Mouse (Mus musculus): ENCODE results near the gene Megf8. TPM values are rescaled to one million over a fixed set of nuclear protein-coding genes. Genes with fewer than 3 reads are reported as not detected.
"Not testable (repeated sequence)": the region's sequence is repeated elsewhere in the genome, so short reads cannot be mapped to it uniquely, and the experiment has no call there.

Megf8 gene
- total RNA-seq, 2 experiments from 2014 or later = 2.5 to 3.5 TPM

- no peak for ATAC-seq (replicated peaks; ENCODE audit: poor library complexity)
These were observed 79.7 kb downstream of the Megf8 start for GRCm38 (mm10) chr7:25396621-25397020.

DNA sequence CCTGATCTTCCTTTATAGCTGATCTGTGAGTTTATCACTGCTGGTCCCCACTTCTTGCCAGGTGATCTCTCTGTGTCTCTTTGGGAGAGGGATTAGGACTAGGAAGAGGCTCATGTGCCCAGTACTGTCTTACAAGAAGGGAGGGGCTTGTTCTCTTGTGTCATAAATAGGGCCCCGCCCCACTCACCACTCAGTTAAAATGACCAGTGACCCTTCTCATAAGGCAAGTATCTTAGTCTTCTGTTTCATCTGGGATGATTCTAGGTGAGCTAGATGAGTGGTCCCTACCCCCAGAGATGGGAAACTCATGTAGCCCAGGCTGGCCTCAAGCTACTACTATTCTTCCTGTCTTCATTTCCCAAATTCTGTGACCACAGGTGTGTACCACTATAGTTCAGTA lies 81.6 kb downstream of the Megf8 start, which contains the start of gene Lipe:
Lipe (minus strand) TSS at position 101 of the 400 bp plus-strand sequence.
- ATAC-seq (replicated peaks; ENCODE audit: poor library complexity) = no peak

DNA sequence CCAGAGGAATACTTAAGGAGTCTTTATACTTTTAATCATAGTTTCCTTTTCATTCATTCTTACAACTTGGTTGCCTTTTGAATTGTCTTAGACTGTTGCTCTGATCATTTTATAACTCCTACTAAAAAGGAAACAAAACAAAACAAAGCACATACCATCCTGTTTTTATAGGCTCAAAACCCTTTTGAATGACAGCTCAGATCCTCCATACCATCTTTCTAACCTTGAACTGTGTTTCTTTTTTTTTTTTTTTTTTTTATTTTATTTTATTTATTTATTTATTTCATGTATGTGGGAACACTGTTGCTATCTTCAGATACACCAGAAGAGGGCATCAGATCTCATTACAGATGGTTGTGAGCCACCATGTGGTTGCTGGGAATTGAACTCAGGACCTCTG lies 82.1 kb downstream of the Megf8 start:
- ATAC-seq (replicated peaks; ENCODE audit: poor library complexity) = not testable (repeated sequence)

GRCm38 (mm10) chr7:25401551-25401950 lies 84.6 kb downstream of the Megf8 start:
- ATAC-seq (replicated peaks; ENCODE audit: poor library complexity) = no peak

GRCm38 (mm10) chr7:25401986-25402385 lies 85.0 kb downstream of the Megf8 start:
- ATAC-seq (replicated peaks; ENCODE audit: poor library complexity) = no peak

- peak; percentile 96 for ATAC-seq (replicated peaks; ENCODE audit: poor library complexity)
These were observed 85.7 kb downstream of the Megf8 start for GRCm38 (mm10) chr7:25402671-25403101.

DNA sequence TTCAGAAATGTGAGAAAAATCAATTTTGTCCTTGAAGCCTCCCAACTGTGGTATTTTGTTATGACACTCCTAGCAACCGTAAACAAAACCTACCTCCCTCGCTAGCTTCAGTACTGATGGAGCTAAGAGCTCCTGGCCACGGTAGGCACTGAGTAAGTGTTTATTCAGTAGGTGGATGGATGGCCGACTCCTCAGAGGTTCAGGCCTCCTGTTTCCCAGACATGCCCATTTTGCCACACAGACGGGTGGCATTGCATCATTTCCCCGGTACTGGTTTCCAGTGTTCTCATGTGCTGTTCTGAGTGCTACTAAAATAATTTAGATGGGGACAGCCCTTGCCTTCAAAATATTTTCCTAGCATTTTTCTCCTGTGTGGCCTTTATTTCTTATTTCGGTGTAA lies 89.5 kb downstream of the Megf8 start:
- ATAC-seq (replicated peaks; ENCODE audit: poor library complexity) = 0 out of 2 replicates have a peak, but pooled peaks have one; percentile 16

GRCm38 (mm10) chr7:25409114-25409760 lies 92.3 kb downstream of the Megf8 start:
- peak; percentile 87 for ATAC-seq (replicated peaks; ENCODE audit: poor library complexity)

- no peak for ATAC-seq (replicated peaks; ENCODE audit: poor library complexity)
These were observed 94.1 kb downstream of the Megf8 start for GRCm38 (mm10) chr7:25410969-25411615.

GRCm38 (mm10) chr7:25411861-25412260 lies 94.9 kb downstream of the Megf8 start:
- ATAC-seq (replicated peaks; ENCODE audit: poor library complexity) = no peak

GRCm38 (mm10) chr7:25412833-25413441 lies 96.0 kb downstream of the Megf8 start, which contains the start of gene Cxcl17:
Gene Cxcl17, minus strand, starts transcription at chr7:25412886.
- ATAC-seq (replicated peaks; ENCODE audit: poor library complexity) = no peak

Other genes with a start within 250 kb of the Megf8 start
- gene Grik5, start 244.8 kb upstream of the Megf8 start, total RNA-seq (2015) = 3.1 and 5.6 TPM in 2 replicates
- gene Grik5, start 244.8 kb upstream of the Megf8 start, total RNA-seq (2017) = 3.4 and 3.9 TPM in 2 replicates
- 6.2 and 7.6 TPM in 2 replicates for gene Zfp574, start 244.6 kb upstream of the Megf8 start, total RNA-seq (2015)
- gene Zfp574, start 244.6 kb upstream of the Megf8 start, total RNA-seq (2017) = 4.5 and 4.8 TPM in 2 replicates
- gene Pou2f2, start 137.4 kb upstream of the Megf8 start, total RNA-seq (2015) = 13.8 and 18.1 TPM in 2 replicates
- gene Pou2f2, start 137.4 kb upstream of the Megf8 start, total RNA-seq (2017) = 2.1 and 4.1 TPM in 2 replicates
- gene Dedd2, start 96.5 kb upstream of the Megf8 start, total RNA-seq (2015) = 10.7 and 11.0 TPM in 2 replicates
- 14.5 and 17.2 TPM in 2 replicates for gene Dedd2, start 96.5 kb upstream of the Megf8 start, total RNA-seq (2017)
- 7.2 and 7.6 TPM in 2 replicates for gene Zfp526, start 95.7 kb upstream of the Megf8 start, total RNA-seq (2015)
- gene Zfp526, start 95.7 kb upstream of the Megf8 start, total RNA-seq (2017) = 7.5 and 7.6 TPM in 2 replicates
- gene Gsk3a, start 79.3 kb upstream of the Megf8 start, total RNA-seq (2015) = 84.9 and 93.2 TPM in 2 replicates
- 57.8 and 60.3 TPM in 2 replicates for gene Gsk3a, start 79.3 kb upstream of the Megf8 start, total RNA-seq (2017)
- gene Erf, start 66.4 kb upstream of the Megf8 start, total RNA-seq (2015) = 5.2 and 5.6 TPM in 2 replicates
- gene Erf, start 66.4 kb upstream of the Megf8 start, total RNA-seq (2017) = 6.6 and 6.9 TPM in 2 replicates
- gene Cic, start 49.5 kb upstream of the Megf8 start, total RNA-seq (2015) = 67.4 and 67.8 TPM in 2 replicates
- 19.0 and 24.4 TPM in 2 replicates for gene Cic, start 49.5 kb upstream of the Megf8 start, total RNA-seq (2017)
- gene Pafah1b3, start 19.2 kb upstream of the Megf8 start, total RNA-seq (2015) = 10.9 and 20.0 TPM in 2 replicates
- 14.7 and 15.0 TPM in 2 replicates for gene Pafah1b3, start 19.2 kb upstream of the Megf8 start, total RNA-seq (2017)
- not detected in 2 replicates for gene Prr19, start 15.8 kb upstream of the Megf8 start, total RNA-seq (2015)
- gene Prr19, start 15.8 kb upstream of the Megf8 start, total RNA-seq (2017) = not detected in 2 replicates
- not detected in 2 replicates for gene Tmem145, start 11.1 kb upstream of the Megf8 start, total RNA-seq (2015)
- not detected in 2 replicates for gene Tmem145, start 11.1 kb upstream of the Megf8 start, total RNA-seq (2017)
- not detected in 2 replicates for gene Cnfn, start 52.6 kb downstream of the Megf8 start, total RNA-seq (2015)
- not detected in 2 replicates for gene Cnfn, start 52.6 kb downstream of the Megf8 start, total RNA-seq (2017)
- gene Lipe, start 81.5 kb downstream of the Megf8 start, total RNA-seq (2015) = 8.3 and 9.8 TPM in 2 replicates
- gene Lipe, start 81.5 kb downstream of the Megf8 start, total RNA-seq (2017) = 7.2 and 7.4 TPM in 2 replicates
- gene Cxcl17, start 95.7 kb downstream of the Megf8 start, total RNA-seq (2015) = not detected in 2 replicates
- gene Cxcl17, start 95.7 kb downstream of the Megf8 start, total RNA-seq (2017) = not detected in 2 replicates
- 62.9 and 87.1 TPM in 2 replicates for gene Ceacam1, start 160.4 kb downstream of the Megf8 start, total RNA-seq (2015)
- gene Ceacam1, start 160.4 kb downstream of the Megf8 start, total RNA-seq (2017) = 21.0 and 23.6 TPM in 2 replicates
- 0.07 TPM in 1 of 2 replicates, not detected in the other for gene Ceacam2, start 222.7 kb downstream of the Megf8 start, total RNA-seq (2015)
- gene Ceacam2, start 222.7 kb downstream of the Megf8 start, total RNA-seq (2017) = 0.46 TPM in 1 of 2 replicates, not detected in the other